Mouse (Mus musculus): ENCODE data around the gene Tmem37. TPM values are rescaled to one million over a fixed set of nuclear protein-coding genes. Genes with fewer than 3 reads are reported as not detected.
A peak's percentile ranks its signal among the peaks of the same experiment; 100 is the strongest.

Tmem37 gene
- polyA plus RNA-seq, 1 experiment from 2014 or later: 15.7 TPM

- WGBS: 87% methylated on average over 7 of the region's 7 CpGs
- no peaks in the 10 kb centered on the region for H3K36me3 ChIP-seq (ENCODE audit: control insufficient read depth, insufficient read depth, low read length)
- H3K4me2 ChIP-seq (ENCODE audit: low read length): no peak overlapping the region
- H3K27ac ChIP-seq (replicated peaks in 1 of 2; ENCODE audit: control insufficient read depth in 1 of 2, insufficient read depth in 1 of 2, low read depth in 2 of 2, low read length in 2 of 2): no peak overlapping the region
- no peaks in the 10 kb centered on the region for H3K27me3 ChIP-seq (ENCODE audit: control insufficient read depth, insufficient read depth, low read length)
- no peak overlapping the region for H3K9ac ChIP-seq (ENCODE audit: low read length)
- peaks cover 8 to 9% of the 10 kb centered on the region in 2 experiments for H3K4me1 ChIP-seq (ENCODE audit: control insufficient read depth in 2 of 2, insufficient read depth in 2 of 2, low read length in 2 of 2)
- no peaks in the 10 kb centered on the region for H3K9me3 ChIP-seq (ENCODE audit: control insufficient read depth, low read length)
- no peak overlapping the region for H3K4me3 ChIP-seq (ENCODE audit: control insufficient read depth in 1 of 2, insufficient read depth in 1 of 2, low read depth in 1 of 2, low read length in 2 of 2)
- ATAC-seq (ENCODE audit: insufficient number of reproducible peaks, insufficient read depth, low FRiP score, low read depth): no peak
Observed at GRCm38 (mm10) chr1:120035456-120036034, 38.3 kb downstream of the Tmem37 start.

- ATAC-seq (ENCODE audit: insufficient number of reproducible peaks, insufficient read depth, low FRiP score, low read depth): no peak
- 38% methylated on average over 1 of the region's 1 CpGs for WGBS
Observed at GRCm38 (mm10) chr1:120034793-120035192, 39.1 kb downstream of the Tmem37 start.

GRCm38 (mm10) chr1:120033469-120033854 lies 40.4 kb downstream of the Tmem37 start:
- Histone ChIP-seq H3K4me2 (ENCODE audit: low read length) (no peak overlapping the region), H3K9ac (ENCODE audit: low read length) (no peak overlapping the region), H3K36me3 (ENCODE audit: control insufficient read depth, insufficient read depth, low read length) (no peaks in the 10 kb centered on the region), H3K27me3 (ENCODE audit: control insufficient read depth, insufficient read depth, low read length) (no peaks in the 10 kb centered on the region), H3K27ac (replicated peaks in 1 of 2; ENCODE audit: control insufficient read depth in 1 of 2, insufficient read depth in 1 of 2, low read depth in 2 of 2, low read length in 2 of 2) (no peak overlapping the region), H3K4me3 (ENCODE audit: control insufficient read depth in 1 of 2, insufficient read depth in 1 of 2, low read depth in 1 of 2, low read length in 2 of 2) (no peak overlapping the region), H3K9me3 (ENCODE audit: control insufficient read depth, low read length) (no peaks in the 10 kb centered on the region), H3K4me1 (ENCODE audit: control insufficient read depth in 2 of 2, insufficient read depth in 2 of 2, low read length in 2 of 2) (peaks cover 8 to 9% of the 10 kb centered on the region in 2 experiments)
- WGBS: 60% methylated on average over 2 of the region's 2 CpGs
- ATAC-seq (ENCODE audit: insufficient number of reproducible peaks, insufficient read depth, low FRiP score, low read depth): no peak

More at GRCm38 (mm10) chr1:120034793-120035192, 39.1 kb downstream of the Tmem37 start:
- no peaks in the 10 kb centered on the region for H3K9me3 ChIP-seq (ENCODE audit: control insufficient read depth, low read length)
- peaks cover 8 to 9% of the 10 kb centered on the region in 2 experiments for H3K4me1 ChIP-seq (ENCODE audit: control insufficient read depth in 2 of 2, insufficient read depth in 2 of 2, low read length in 2 of 2)
- H3K9ac ChIP-seq (ENCODE audit: low read length): no peak overlapping the region
- no peak overlapping the region for H3K4me2 ChIP-seq (ENCODE audit: low read length)
- no peaks in the 10 kb centered on the region for H3K36me3 ChIP-seq (ENCODE audit: control insufficient read depth, insufficient read depth, low read length)
- no peak overlapping the region for H3K4me3 ChIP-seq (ENCODE audit: control insufficient read depth in 1 of 2, insufficient read depth in 1 of 2, low read depth in 1 of 2, low read length in 2 of 2)
- no peaks in the 10 kb centered on the region for H3K27me3 ChIP-seq (ENCODE audit: control insufficient read depth, insufficient read depth, low read length)
- H3K27ac ChIP-seq (replicated peaks in 1 of 2; ENCODE audit: control insufficient read depth in 1 of 2, insufficient read depth in 1 of 2, low read depth in 2 of 2, low read length in 2 of 2): no peak overlapping the region

GRCm38 (mm10) chr1:120032804-120033468 lies 40.9 kb downstream of the Tmem37 start:
- H3K9me3 ChIP-seq (ENCODE audit: control insufficient read depth, low read length): no peaks in the 10 kb centered on the region
- H3K27me3 ChIP-seq (ENCODE audit: control insufficient read depth, insufficient read depth, low read length): no peaks in the 10 kb centered on the region
- no peak overlapping the region for H3K27ac ChIP-seq (replicated peaks in 1 of 2; ENCODE audit: control insufficient read depth in 1 of 2, insufficient read depth in 1 of 2, low read depth in 2 of 2, low read length in 2 of 2)
- 42% methylated on average over 10 of the region's 10 CpGs for WGBS
- no peak for ATAC-seq (ENCODE audit: insufficient number of reproducible peaks, insufficient read depth, low FRiP score, low read depth)
- no peak overlapping the region for H3K4me2 ChIP-seq (ENCODE audit: low read length)
- no peaks in the 10 kb centered on the region for H3K36me3 ChIP-seq (ENCODE audit: control insufficient read depth, insufficient read depth, low read length)
- H3K9ac ChIP-seq (ENCODE audit: low read length): no peak overlapping the region
- H3K4me3 ChIP-seq (ENCODE audit: control insufficient read depth in 1 of 2, insufficient read depth in 1 of 2, low read depth in 1 of 2, low read length in 2 of 2): no peak overlapping the region
- H3K4me1 ChIP-seq (ENCODE audit: control insufficient read depth in 2 of 2, insufficient read depth in 2 of 2, low read length in 2 of 2): peaks cover 10% of the 10 kb centered on the region in 2 experiments

GRCm38 (mm10) chr1:120030474-120030873 lies 43.4 kb downstream of the Tmem37 start:
- Histone ChIP-seq H3K4me1 (ENCODE audit: control insufficient read depth in 2 of 2, insufficient read depth in 2 of 2, low read length in 2 of 2) (peaks cover 12 to 17% of the 10 kb centered on the region in 2 experiments), H3K27me3 (ENCODE audit: control insufficient read depth, insufficient read depth, low read length) (no peaks in the 10 kb centered on the region), H3K27ac (replicated peaks in 1 of 2; ENCODE audit: control insufficient read depth in 1 of 2, insufficient read depth in 1 of 2, low read depth in 2 of 2, low read length in 2 of 2) (no peak overlapping the region), H3K9me3 (ENCODE audit: control insufficient read depth, low read length) (no peaks in the 10 kb centered on the region), H3K4me3 (ENCODE audit: control insufficient read depth in 1 of 2, insufficient read depth in 1 of 2, low read depth in 1 of 2, low read length in 2 of 2) (no peak overlapping the region), H3K9ac (ENCODE audit: low read length) (no peak overlapping the region), H3K36me3 (ENCODE audit: control insufficient read depth, insufficient read depth, low read length) (no peaks in the 10 kb centered on the region), H3K4me2 (ENCODE audit: low read length) (no peak overlapping the region)
- no peak for ATAC-seq (ENCODE audit: insufficient number of reproducible peaks, insufficient read depth, low FRiP score, low read depth)
- 68% methylated on average over 3 of the region's 3 CpGs for WGBS

GRCm38 (mm10) chr1:120027693-120028092 lies 46.2 kb downstream of the Tmem37 start:
- Histone ChIP-seq H3K27ac (replicated peaks in 1 of 2; ENCODE audit: control insufficient read depth in 1 of 2, insufficient read depth in 1 of 2, low read depth in 2 of 2, low read length in 2 of 2) (peak overlapping the region; percentile 29 to 75), H3K4me2 (ENCODE audit: low read length) (peak overlapping the region; percentile 12; the same call in 1 of the 2 replicates), H3K4me1 (ENCODE audit: control insufficient read depth in 2 of 2, insufficient read depth in 2 of 2, low read length in 2 of 2) (peaks cover 21 to 28% of the 10 kb centered on the region in 2 experiments), H3K4me3 (ENCODE audit: control insufficient read depth in 1 of 2, insufficient read depth in 1 of 2, low read depth in 1 of 2, low read length in 2 of 2) (no peak overlapping the region), H3K27me3 (ENCODE audit: control insufficient read depth, insufficient read depth, low read length) (no peaks in the 10 kb centered on the region), H3K9me3 (ENCODE audit: control insufficient read depth, low read length) (no peaks in the 10 kb centered on the region), H3K36me3 (ENCODE audit: control insufficient read depth, insufficient read depth, low read length) (no peaks in the 10 kb centered on the region), H3K9ac (ENCODE audit: low read length) (peak overlapping the region; percentile 18; the same call in 1 of the 2 replicates)
- ATAC-seq (ENCODE audit: insufficient number of reproducible peaks, insufficient read depth, low FRiP score, low read depth): peak; percentile 51; the same call in 1 of the 2 replicates
- WGBS: 21% methylated on average over 4 of the region's 4 CpGs

GRCm38 (mm10) chr1:120025050-120025439 lies 48.8 kb downstream of the Tmem37 start:
- Histone ChIP-seq H3K4me3 (ENCODE audit: control insufficient read depth in 1 of 2, insufficient read depth in 1 of 2, low read depth in 1 of 2, low read length in 2 of 2) (no peak overlapping the region), H3K9ac (ENCODE audit: low read length) (no peak overlapping the region), H3K27ac (replicated peaks in 1 of 2; ENCODE audit: control insufficient read depth in 1 of 2, insufficient read depth in 1 of 2, low read depth in 2 of 2, low read length in 2 of 2) (peak overlapping the region; percentile 68 to 75), H3K9me3 (ENCODE audit: control insufficient read depth, low read length) (no peaks in the 10 kb centered on the region), H3K36me3 (ENCODE audit: control insufficient read depth, insufficient read depth, low read length) (no peaks in the 10 kb centered on the region), H3K27me3 (ENCODE audit: control insufficient read depth, insufficient read depth, low read length) (no peaks in the 10 kb centered on the region), H3K4me1 (ENCODE audit: control insufficient read depth in 2 of 2, insufficient read depth in 2 of 2, low read length in 2 of 2) (peaks cover 21 to 28% of the 10 kb centered on the region in 2 experiments), H3K4me2 (ENCODE audit: low read length) (no peak overlapping the region)
- ATAC-seq (ENCODE audit: insufficient number of reproducible peaks, insufficient read depth, low FRiP score, low read depth): no peak
- WGBS: 7% methylated on average over 2 of the region's 2 CpGs

All from heart, embryonic 14.5 days (tissue).